Mouse (Mus musculus) gastrocnemius, postnatal 14 days (tissue): Measurements from ENCODE around the gene Lbx1. TPM values are rescaled to one million over a fixed set of nuclear protein-coding genes. Genes with fewer than 3 reads are reported as not detected.

Experiments
- DNase-seq: peaks from one replicate; pipeline ENCODE4 v3.0.0; 2021; ENCODE audit warnings: mixed read lengths
- intact Hi-C: fragments of 180-260 bp; cut with DNase I; formaldehyde crosslinking; loops from one replicate; pipeline ENCODE4 v1.15.1; 2025; ENCODE audit warnings: low total_unique reads
- total RNA-seq, 2 experiments: library from RNA; stranded (reverse); gene quantifications; 2 replicates each; pipeline ENCODE4 v1.2.3; 2021

Lbx1 gene
- total RNA-seq, 2 experiments from 2014 or later: 32.2 to 38.1 TPM

DNA sequence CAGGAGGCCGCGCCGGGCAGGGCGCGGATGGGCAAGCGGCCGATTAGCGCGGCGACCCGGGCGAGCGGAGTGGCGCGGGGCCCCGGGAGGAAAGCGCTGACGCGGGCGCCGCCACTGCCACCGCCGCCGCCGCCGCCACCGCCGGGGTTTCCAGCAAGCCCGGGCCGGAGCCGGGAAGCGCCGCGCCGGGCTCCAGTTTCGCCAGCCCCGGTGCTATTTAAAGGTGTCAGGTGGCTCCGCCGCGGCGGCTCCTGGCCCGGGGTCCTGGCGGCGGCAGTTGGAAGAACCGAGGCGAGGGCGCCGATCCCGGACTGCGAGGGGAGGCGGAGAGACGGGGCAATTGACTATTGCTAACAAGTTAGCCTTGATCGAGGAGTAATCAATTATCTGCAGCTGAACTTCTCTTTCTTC is 276 bp downstream of the Lbx1 start:
- peak; percentile 79 for DNase-seq
- intact Hi-C loops: no loop called here

DNA sequence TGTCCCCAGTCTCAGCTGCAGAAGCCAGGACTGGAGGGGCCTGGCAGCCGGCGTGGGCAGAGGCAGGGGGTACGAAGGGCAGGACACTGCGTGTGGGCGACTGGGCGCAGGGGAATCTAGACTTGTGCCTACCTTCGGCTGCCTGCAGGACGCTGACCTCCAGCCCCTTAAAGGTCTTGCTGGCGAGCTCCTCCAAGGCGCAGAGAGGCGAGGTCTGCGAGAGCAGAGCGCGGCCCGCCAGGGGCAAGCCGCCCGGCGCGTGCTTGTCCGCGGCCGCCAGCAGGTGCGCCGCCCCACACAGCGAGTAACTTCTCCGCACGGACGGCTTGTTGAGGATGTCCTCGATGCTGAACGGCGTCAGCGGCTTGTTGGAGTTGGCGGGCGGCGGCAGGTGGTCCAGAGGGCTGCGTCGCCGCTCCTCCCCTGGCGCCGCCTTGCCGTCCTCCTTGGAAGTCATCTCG is 811 bp downstream of the Lbx1 start:
- peak; percentile 47 for DNase-seq
- intact Hi-C loops: no loop called here

DNA sequence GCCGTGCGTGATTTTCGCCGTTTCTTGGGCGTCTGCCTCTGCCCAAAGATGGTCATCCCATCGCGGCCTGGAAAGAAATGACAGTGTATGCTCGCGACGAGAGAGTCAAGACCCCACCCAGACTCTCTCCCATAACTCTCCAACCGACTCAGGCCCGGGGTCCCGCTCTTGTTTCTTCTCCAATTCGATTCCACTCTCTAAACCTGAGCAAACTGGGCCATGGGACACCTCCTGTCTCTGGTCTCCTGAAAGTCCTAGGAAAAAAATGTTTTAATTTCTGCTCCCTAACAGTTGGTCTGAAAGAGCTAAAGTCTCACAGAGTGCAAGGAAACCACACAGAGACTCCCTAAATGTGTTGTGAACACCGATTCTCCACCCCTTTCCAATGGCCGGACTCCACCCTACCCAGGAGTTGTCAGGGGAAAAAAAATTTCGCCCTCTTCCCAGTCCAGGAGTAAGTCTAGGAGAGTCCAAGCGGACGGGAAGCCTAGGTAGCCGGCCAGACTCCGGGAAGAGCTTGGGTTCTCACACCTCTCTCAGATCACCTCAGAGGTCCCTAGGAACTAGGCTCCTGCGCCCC is 1.3 kb downstream of the Lbx1 start:
- no peak for DNase-seq
- intact Hi-C loops: no loop called here

DNA sequence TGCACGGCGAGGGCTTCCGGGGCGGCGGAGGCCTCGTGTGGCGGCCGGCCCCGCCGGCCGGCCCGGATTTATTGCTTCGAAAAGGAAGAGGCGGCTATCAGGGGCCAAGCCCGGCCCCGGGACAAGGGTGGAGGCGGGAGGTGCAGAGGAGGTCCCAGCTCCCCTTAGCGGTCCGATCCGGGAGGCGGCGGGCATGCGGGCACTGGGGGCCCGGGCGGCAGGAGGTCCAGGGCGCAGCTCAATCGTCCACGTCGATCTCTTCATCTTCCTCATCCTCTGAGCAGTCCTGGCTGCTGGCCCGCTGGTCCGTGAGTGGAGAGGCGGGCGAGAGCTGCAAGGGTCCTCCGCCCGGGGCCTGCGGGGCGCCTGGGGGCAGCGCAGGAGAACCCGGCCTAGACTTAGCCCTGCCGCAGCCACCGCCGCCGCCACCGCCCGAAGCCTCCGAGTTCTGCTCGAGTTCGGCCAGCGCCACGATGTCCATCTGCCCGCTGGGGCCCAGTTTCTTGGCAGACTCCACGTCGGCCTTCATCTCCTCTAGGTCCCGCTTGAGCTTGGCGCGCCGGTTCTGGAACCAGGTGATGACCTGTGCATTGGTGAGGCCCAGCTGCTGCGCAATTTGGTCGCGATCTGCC is 2.0 kb downstream of the Lbx1 start:
- DNase-seq: peak; percentile 41
- intact Hi-C loops: no loop called here

DNA sequence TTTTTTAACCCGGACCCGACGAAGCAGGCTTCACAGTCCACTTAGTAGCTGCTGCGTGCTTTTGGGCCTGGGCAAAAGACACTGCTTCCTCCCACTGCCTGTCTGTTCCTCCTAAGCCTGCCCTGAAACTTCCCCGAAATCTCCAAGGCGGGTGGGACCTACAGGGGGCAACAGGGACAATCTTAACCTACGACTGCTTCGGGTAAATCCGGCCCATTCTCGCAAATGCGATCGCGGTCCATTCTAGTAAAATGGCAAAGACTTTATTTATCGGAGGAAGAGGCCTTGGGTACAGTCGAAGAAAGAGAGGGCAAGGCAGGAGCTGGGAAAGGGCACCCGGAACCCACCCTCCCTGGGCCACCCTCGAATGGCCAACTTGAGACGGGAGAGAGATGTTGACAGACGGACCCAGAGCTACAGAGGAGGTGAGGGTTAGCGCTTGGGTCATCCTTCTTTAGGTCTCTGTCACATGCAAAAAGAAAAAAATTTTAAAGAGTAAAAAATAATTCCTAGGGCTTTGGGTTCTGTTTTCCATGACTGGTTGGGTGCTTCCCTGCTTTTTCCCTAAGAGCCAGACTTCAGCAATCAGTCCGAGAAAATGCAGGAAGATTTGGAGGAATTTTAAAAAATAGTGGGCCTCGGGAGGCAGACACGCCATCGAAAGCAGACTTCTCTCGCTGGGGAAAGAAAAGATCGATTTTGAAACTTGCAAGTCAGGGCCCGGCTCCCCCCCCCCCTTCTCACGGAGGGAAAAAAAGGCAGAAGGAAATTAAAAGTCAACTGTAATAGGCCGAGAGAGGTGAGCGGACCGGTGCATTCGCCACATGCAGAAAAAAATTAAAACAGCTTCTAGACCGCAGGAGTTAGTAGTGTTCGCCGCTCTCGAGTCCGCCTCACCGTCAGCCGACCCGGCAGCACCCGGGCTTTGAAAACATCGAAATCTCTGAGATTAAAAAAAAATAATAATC is 2.9 kb downstream of the Lbx1 start:
- no peak for DNase-seq
- intact Hi-C loops: no loop called here

DNA sequence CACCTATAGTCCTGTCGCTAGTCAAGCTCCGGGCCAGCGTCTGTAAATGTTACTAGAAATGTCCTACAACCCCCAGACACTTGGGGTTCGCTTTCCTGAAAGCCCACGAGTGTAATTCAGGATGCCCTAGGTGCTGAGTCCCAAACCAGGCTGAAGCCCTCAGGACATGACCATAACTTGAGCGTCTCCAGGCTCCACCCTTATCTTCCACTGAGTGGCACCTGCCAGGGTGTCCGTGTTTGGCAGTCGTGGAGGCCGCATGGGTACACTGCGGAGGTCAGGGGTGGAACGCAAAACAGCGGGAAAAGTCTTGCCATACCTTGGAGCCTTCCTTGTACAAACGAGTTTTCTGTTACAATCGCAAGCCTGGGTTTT is 3.6 kb downstream of the Lbx1 start:
- DNase-seq: peak; percentile 47
- intact Hi-C loops: no loop called here

DNA sequence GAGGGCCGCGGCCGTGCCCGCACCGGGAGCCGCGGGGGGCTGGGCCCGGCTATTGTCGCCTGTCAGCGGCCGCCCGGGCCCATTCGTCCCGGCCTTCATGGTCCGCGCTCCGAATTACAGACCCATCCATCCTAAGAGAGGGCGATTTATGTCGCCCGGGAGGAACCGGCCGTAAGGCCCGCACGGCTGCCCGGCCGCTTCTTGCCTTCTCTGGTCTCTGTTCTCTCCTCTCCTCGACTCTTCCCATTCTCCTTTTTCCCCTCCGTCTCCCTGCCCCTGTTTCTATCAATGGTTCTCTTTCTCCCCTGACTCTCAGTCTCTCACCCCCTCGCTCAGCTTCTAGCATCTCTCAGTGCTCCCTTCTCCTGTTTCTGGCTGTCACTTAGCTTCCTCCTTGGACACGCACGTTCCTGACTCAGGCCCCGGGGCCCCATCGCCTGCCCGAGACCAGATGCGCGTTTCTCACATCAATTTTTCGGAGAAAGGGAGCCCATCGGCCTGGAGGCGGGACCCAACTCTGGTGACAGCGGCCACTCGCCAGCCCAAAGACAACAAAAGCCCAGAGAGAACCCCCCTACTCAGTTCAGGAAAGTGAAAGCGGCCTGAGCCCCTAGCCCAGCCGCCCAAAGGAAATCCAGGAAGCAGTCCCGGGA is 4.1 kb downstream of the Lbx1 start:
- intact Hi-C loops: no loop called here
- DNase-seq: no peak

DNA sequence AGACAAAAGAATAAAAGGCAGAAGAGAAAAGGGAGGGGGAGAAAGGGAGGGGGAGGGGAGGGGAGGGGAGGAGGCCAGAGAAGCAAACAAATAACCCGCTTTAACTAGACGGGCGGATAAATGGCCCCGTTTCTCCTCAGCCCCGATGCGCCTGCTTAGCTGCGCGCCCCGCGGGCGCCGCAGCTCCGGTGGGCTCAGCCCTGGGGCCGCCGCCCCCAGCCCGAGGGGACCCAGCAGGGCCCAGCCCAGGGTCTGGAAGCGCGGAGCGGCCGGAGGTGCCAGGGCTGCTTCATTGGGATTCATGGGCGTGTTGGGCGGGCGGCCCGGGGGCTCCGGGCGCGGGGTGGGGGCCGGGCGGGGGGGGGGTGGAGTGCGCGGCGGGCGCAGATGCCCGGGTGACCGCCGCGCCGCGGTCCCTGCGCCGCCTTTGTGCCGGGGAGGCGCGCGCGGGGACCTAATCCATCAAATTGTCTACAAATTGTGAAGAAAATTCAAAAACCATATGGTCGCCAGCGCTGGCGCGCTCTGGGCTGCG is 4.7 kb downstream of the Lbx1 start:
- no peak for DNase-seq
- intact Hi-C loops: no loop called here

DNA sequence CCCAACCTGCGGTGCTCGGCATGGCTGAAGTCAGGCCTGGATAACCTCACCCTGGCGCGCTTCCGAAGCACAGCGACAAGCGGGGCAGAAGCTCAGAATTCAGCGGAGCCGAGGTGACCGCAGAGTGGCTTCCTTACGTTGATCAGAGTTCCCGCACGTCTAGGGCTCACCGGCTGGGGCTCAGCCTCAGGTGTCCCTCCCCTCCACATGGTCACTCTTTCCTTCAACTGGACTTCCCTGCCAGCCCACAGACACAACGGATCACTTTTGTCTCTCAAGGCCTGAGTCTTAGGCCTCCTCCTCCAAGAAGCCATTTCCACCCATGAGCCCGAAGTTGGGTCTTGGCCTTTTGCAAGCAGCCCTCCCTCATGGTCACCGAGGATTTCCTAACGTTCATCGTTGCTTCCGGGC is 5.4 kb downstream of the Lbx1 start:
- DNase-seq: no peak
- intact Hi-C loops: no loop called here

DNA sequence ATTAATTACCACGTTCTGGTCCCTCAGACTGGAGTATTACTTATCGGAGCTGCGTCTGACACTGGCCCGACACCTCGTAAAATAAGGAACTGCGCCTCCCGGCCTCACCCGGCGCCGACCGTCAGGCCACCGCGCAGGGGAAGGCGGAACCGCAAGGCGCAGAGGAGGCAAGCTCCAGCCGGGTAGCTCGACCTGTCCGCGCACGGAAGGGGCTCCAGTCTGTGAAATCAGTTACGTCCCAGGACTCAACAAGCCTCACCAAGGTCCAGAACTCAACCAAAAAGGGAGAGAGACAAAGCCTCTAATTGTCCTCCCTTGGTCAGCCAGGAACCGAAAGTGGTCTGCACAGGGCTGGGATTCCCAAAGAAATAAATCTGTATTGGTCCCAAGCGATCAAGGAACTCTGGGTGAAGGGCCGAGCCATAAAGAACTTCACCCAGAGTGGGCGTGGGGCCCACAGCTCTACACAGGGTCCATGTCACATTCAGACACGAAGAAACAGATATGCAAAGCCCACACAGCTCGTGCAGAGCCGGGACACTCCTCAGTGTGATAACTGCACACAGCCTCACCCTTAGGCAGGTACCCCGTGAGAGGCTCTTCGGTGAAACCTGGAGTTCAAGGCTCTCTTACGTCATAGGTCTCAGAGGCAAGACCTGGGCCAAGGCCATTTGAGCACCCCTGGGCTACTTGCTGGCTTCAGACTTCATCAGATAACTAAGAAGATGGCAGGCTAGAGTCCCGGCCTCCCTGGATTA is 6.1 kb downstream of the Lbx1 start:
- DNase-seq: peak; percentile 42
- intact Hi-C loops: no loop called here

DNA sequence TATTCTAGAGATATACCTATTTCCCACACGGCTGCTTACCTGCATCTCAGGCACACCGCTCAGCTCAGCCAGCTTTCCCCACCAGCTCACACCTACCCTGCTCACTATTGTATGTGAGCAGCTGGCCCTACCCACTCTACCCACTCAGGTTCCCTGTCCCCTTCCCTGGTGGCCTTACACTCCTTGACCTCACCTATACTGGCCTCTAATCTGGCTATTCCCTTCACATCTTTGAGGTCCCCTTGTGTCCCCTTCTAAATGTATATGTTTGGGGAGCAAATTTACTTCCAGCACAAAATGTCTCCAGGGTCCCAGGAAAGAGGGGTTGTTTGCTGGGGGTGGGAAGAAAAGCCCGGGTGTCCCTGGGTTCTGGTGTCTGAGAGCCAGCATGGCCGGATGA is 6.8 kb downstream of the Lbx1 start:
- no peak for DNase-seq
- intact Hi-C loops: no loop called here

DNA sequence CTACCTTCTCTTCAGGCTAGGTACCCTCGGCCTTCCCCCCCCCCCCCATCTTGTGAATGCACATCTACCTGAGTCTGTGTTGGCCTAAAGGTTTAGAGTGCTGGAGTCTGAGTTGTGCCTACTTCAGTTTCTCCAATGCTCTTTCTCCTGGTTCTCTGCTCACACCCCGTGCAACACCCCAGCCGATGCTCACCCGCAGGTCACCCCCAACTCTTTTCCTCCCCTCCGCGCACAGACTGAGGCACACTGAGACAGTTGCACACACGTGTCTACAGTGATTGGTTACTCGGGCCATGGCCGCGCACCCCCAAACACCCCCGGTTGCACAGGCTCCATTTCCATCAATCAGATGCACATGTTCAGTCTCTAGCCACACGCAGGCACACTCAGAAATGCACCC is 7.5 kb downstream of the Lbx1 start:
- intact Hi-C loops: no loop called here
- no peak for DNase-seq

DNA sequence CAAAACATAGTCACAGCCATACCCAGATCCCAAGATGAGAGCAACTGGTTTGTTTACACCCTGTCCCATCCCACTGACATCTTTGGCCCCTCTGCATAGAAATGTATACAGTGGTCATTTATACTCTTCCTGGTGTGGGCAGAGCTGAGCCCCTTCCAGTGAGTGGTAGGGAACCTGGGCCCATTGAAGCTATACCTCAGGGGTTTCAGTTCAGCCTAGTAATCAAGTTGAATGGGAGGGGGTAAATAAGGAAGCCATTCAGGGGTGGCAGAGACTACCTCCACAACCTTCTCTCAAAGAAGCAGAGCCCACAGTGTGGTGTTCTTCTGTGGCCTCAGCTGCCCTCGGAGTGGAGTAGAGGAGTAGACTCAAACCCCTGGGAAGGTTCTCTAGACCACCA is 7.9 kb downstream of the Lbx1 start:
- DNase-seq: no peak
- intact Hi-C loops: no loop called here

DNA sequence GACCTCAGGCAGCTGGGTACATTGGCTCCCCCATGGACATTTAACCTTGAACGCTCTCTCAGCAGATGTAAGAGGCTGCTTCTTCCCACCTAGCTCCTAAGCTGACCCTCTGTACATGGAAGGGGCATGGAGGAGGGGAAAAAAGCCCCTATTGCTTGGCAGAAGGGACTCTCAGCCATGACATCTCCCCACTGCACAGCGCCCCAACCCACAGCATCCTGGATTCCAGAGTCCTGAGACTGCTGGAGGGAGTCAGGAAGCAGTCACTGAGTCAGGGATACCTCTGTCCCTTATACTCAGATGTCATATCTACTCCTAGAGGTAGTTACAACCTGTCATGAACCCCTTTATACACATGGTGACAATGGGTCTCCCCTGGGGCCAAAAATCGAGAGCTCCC is 8.6 kb downstream of the Lbx1 start:
- intact Hi-C loops: no loop called here

DNA sequence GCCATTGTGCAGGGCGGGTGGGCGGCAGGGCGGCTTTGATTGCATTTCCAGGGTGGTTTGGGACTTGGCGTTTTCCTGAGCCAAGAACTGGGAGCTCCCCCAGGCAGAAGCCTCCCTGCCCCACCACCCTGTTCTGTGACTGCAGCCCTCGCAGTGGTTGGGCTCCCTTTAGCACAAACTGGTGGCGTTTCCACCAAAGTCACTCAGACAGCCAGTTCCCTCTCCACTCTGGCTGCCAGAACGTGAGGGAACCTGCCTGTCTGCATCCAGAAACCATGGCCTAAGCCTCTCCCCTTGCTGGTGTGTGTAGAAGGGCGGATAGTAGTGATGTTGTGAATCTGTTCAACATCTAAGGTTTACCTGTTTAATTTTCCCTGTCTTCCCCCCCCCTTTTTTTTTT is 9.4 kb downstream of the Lbx1 start:
- no peak for DNase-seq
- intact Hi-C loops: no loop called here

More for the DNA sequence above, 8.6 kb downstream of the Lbx1 start:
- no peak for DNase-seq

DNA sequence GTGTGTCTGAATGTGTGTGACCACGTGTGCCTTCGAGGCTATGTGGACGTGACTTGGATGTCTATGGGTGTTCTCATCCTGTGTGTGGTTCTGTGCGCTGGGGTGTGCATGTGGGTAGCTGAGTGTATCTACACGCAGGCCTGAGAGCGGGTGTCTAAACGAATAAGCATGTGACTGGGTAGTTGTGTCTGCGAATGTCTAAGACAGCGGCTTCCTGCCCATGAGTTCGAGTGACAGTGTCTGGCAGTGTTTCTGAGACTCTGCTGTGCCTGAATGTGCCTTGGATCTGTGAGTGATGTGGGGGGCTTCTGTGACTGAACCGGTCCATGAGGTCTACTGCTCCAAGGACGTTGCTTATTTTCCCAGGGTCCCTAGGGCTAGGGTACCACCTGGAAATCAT is 10.5 kb downstream of the Lbx1 start:
- intact Hi-C loops: no loop called here
- DNase-seq: no peak

DNA sequence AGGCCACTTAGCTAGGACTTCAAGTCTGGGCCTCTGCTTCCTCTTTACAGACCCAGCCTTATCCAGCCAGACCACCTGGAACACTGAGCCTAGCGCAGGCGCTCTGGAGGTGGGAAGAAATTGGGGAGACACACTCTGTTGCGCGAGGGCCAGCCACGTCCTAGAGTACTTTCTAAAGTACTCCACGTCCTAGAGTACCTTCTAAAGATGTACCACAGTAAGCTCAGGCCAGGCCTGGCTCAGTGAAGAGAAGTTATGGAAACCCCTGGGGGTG is 11.4 kb downstream of the Lbx1 start:
- no peak for DNase-seq
- intact Hi-C loops: loop anchor here (5.0 kb wide), 3 partner anchors 78 to 318 kb away; no protein-coding TSS in a partner anchor

DNA sequence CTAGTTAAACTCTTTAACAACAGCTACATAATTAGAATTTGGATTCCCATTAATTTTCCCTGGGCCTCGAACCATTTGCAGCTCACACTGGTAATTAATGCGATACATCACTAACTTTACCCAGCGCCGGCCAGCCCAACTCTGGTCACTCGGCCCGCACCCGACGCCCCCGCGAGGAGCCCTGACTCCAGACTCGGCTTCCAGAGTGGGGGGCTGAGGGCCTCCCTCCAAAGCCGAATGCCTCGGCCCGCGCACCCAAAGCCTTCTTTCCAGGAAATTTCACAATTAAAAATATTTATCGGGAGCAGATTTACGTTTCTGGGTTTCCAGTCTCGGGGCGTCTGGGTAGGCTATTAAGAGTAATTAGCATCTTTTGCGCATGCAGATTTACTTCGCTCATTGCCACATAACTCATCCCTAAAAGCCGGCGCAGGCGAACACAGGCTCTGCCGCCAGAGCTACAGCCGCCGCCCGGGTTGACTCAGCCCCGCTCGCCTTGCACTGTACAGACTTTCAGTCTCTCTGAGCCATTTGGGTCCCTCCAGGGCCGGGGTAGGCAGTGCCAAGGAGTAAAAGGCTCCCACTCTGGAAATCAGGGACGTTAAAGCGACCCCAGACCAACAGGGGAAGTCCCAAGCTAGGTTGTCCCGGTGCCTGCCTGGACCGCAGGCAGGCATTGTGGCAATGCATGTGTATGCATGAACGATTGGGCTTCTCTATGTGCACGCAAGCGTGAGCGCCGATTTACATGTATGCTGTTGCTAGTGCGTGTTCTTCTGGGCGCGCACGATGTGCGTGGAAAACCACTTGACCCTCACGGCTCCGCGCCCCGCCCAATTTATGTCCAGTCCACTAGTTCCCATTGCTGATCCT is 12.0 kb downstream of the Lbx1 start:
- no peak for DNase-seq
- intact Hi-C loops: loop anchor here (5.0 kb wide), 3 partner anchors 79 to 319 kb away; no protein-coding TSS in a partner anchor
